Mouse (Mus musculus): ENCODE measurements around the gene Ptpn11. TPM values are rescaled to one million over a fixed set of nuclear protein-coding genes. Genes with fewer than 3 reads are reported as not detected.
A peak's percentile ranks its signal among the peaks of the same experiment; 100 is the strongest.
"Not testable (repeated sequence)": the region's sequence is repeated elsewhere in the genome, so short reads cannot be mapped to it uniquely, and the experiment has no call there.

Gene Ptpn11
- polyA plus RNA-seq, 1 experiment from 2014 or later: 25.8 TPM

DNA sequence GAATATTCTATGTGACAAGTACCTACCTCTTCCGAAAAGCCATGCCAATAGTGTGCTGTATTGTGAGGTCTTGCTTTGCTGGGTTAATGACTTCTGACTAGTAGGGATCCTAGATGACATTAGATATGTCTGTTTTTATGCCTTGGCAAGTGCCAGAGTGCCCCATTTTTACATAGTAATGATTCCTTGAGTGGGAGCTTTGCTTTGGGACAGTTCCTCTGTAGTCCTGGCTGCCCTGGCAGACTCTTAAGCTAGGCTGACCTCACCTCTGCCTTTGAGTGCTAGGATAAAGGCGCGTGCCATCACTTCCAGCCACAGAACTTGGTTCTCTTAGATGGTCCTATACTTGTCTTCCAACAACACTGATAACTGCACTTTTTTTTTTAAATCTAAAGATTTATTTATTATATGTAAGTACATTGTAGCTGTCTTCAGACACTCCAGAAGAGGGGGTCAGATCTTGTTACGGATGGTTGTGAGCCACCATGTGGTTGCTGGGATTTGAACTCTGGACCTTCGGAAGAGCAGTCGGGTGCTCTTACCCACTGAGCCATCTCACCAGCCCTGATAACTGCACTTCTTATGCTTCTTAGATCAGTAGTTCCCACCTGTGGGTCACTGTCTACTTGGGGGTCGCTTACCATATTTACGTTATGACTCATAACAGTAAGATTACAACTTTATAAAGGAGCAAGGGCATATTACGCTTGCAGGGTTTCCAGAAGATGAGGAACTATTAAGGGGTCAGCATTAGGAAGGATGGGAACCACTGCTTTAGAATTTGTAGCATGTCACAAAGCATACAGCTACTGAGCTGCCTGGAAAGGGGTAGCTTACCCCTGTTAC is 18.8 kb upstream of the Ptpn11 start:
- H3K9ac ChIP-seq: no peak overlapping the region
- no peaks in the 10 kb centered on the region for H3K9me3 ChIP-seq
- H3K36me3 ChIP-seq: peaks cover 78% of the 10 kb centered on the region
- H3K4me1 ChIP-seq: peaks cover 27% of the 10 kb centered on the region
- no peak for ATAC-seq (ENCODE audit: low FRiP score, low read depth)
- H3K27ac ChIP-seq: no peak overlapping the region
- no peak overlapping the region for H3K4me2 ChIP-seq (replicated peaks)
- H3K27me3 ChIP-seq: no peaks in the 10 kb centered on the region
- 92% methylated on average over 9 of the region's 9 CpGs for WGBS
- H3K4me3 ChIP-seq: no peak overlapping the region

DNA sequence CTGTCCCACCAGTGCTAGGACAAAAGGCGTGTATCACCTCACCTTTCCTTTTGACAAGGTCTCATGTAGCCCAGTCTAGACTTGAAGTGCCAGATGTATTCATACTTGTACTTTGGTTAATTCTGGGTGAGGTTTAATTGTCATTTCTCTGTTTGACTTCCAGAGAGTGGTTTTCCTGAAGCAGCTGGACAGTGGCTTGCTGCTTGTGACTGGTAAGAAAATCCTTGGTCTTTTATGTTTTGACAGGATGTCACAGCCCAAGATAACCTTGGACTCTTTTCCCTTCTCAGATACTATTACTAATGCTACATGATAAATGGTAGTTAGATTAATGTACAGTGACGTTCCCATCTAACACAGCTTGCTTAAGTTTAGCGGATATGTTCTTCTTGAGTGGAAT is 15.8 kb upstream of the Ptpn11 start:
- H3K4me3 ChIP-seq: 0 out of 2 replicates have a peak overlapping the region, but pooled peaks have one; percentile 98
- H3K27me3 ChIP-seq: no peaks in the 10 kb centered on the region
- no peak for ATAC-seq (ENCODE audit: low FRiP score, low read depth)
- H3K9me3 ChIP-seq: no peaks in the 10 kb centered on the region
- no peak overlapping the region for H3K27ac ChIP-seq
- WGBS: 87% methylated on average over 3 of the region's 3 CpGs
- H3K36me3 ChIP-seq: peaks cover 65% of the 10 kb centered on the region
- H3K4me1 ChIP-seq: peaks cover 27% of the 10 kb centered on the region
- peak overlapping the region; percentile 100; the same call in 1 of the 2 replicates for H3K9ac ChIP-seq
- H3K4me2 ChIP-seq (replicated peaks): 0 out of 2 replicates have a peak overlapping the region, but pooled peaks have one; percentile 73

DNA sequence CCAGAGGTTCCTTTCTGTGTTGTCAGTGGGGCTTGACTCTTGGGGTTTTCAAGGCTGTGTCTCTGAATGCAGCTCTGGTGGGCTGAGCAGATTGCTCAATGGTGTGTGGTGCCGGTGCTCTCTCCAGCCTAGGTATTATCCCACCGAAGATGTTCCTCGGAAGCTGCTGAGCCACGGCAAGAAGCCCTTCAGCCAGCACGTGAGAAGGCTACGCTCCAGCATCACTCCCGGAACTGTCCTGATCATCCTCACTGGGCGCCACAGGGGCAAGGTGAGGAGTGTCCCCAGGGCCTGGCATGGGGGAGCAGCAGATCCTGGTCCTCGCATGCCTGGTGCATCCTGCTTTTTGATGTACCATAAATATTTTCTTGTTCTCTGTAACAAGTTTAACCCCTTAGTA is 15.3 kb upstream of the Ptpn11 start:
- no peak for ATAC-seq (ENCODE audit: low FRiP score, low read depth)
- Histone ChIP-seq H3K4me2 (replicated peaks) (peak overlapping the region; percentile 73), H3K4me1 (peaks cover 27% of the 10 kb centered on the region), H3K9ac (peak overlapping the region; percentile 100), H3K36me3 (peaks cover 61% of the 10 kb centered on the region), H3K4me3 (peak overlapping the region; percentile 98), H3K27me3 (no peaks in the 10 kb centered on the region), H3K27ac (no peak overlapping the region), H3K9me3 (no peaks in the 10 kb centered on the region)
- WGBS: 85% methylated on average over 9 of the region's 9 CpGs

DNA sequence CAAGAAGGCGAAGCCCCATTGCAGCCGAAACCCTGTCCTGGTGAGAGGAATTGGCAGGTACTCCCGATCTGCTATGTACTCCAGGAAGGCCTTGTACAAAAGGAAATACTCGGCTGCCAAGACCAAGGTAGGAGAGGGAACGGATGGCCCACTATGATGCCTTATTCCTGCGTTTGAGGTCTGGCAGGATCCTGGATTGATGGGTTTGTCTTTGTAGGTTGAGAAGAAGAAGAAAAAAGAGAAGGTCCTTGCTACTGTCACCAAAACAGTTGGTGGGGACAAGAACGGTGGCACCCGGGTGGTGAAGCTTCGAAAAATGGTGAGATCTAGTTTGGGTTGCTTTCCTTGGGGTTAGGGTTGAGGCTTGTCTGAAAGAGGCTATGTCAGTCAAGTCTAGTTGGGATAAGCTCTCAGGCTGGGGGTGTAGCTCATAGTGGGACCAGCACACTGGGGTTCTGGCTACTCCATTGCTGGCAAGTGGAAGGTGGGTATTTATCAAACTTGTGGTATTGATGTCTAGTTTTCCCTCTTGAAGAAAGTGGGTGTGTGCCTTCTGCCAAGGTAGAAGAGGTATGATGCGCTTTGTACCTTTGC is 14.4 kb upstream of the Ptpn11 start:
- H3K27ac ChIP-seq; ATAC-seq (ENCODE audit: low FRiP score, low read depth); H3K9me3 ChIP-seq; H3K27me3 ChIP-seq: not testable (repeated sequence)
- Histone ChIP-seq H3K4me3 (peak overlapping the region; percentile 98), H3K4me2 (replicated peaks) (peak overlapping the region; percentile 73), H3K4me1 (peaks cover 27% of the 10 kb centered on the region), H3K9ac (peak overlapping the region; percentile 100), H3K36me3 (peaks cover 52% of the 10 kb centered on the region)
- WGBS: 72% methylated on average over 9 of the region's 10 CpGs

DNA sequence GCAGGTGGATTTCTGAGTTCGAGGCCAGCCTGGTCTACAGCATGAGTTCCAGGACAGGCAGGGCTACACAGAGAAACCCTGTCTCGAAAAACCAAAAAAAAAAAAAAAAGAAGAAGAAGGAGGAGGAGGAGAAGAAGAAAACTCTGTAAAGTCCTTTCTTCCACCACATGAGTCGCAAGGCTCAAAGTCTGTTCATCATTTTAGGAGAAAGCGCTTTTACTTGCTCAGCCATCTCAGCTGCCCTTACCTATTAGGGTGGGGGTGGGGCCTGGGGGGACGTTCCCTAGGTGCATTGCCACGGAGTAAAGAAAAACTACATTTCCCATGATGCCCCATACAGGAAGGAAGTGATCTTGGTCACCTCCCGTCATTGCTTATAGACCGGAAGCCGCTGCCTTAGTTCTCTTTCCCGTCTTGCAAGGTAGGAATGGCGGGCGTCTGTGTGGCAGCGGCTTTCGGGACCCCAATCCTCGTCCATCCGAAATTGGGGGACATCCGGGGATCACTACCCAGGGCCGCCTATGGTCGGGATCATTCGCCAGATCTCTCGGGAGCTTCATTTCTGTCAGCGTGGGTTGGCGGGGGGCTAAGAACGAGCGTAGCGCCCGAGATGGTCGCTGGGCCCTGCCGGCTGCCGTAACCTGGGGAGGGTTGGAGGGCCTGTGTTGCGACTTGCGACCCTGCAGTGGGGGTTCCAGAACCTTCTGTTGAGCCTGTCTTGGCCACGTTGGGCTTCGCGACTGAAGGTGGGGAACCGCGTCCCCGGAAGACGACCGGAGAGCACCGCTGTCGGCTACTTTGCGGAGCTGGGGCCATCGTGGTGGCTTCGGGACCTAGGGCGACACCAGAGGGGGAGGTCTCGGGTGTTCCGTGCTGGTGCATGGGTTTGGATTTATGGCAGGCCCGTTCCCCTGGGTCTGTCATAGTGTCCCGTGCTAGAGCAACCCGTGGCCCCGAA is 13.2 kb upstream of the Ptpn11 start, which contains the start of gene Rpl6:
TSS of gene Rpl6 (plus strand) at position 350 of the 958 bp plus-strand sequence.
- 2% methylated on average over 52 of the region's 52 CpGs for WGBS
- peaks cover 27% of the 10 kb centered on the region for H3K4me1 ChIP-seq
- peak within 1 kb of the TSS; percentile 78 for H3K27ac ChIP-seq
- peak; percentile 91 for ATAC-seq (ENCODE audit: low FRiP score, low read depth)
- peak within 1 kb of the TSS; percentile 98 for H3K4me3 ChIP-seq
- no peaks in the 10 kb centered on the region for H3K27me3 ChIP-seq
- peak within 1 kb of the TSS; percentile 73 for H3K4me2 ChIP-seq (replicated peaks)
- peak within 1 kb of the TSS; percentile 100 for H3K9ac ChIP-seq
- no peaks in the 10 kb centered on the region for H3K9me3 ChIP-seq
- peaks cover 40% of the 10 kb centered on the region for H3K36me3 ChIP-seq

DNA sequence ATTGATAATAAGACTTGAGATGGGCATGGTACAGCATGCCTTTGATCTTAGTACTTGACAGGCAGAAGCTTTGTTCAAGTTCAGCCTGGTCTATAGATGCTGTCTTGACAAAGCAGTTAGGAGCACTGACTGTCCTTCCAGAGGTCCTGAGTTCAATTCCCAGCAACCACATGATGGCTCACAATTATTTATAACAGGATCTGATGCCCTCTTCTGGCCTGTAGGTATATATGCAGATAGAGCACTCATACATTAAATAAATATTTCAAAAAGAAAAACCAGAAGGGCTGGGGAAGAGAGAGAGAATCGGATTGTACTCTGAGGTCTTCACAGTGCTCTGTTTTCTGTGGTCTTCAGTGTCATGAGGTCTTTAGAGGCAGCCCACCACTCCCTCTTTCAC is 11.3 kb upstream of the Ptpn11 start:
- H3K9ac ChIP-seq: no peak overlapping the region
- H3K36me3 ChIP-seq: peaks cover 20% of the 10 kb centered on the region
- no peak overlapping the region for H3K27ac ChIP-seq
- no peaks in the 10 kb centered on the region for H3K9me3 ChIP-seq
- H3K4me1 ChIP-seq: peaks cover 21% of the 10 kb centered on the region
- H3K4me3 ChIP-seq: no peak overlapping the region
- no peak overlapping the region for H3K4me2 ChIP-seq (replicated peaks)
- no peak for ATAC-seq (ENCODE audit: low FRiP score, low read depth)
- 87% methylated on average over 1 of the region's 1 CpGs for WGBS
- H3K27me3 ChIP-seq: no peaks in the 10 kb centered on the region

DNA sequence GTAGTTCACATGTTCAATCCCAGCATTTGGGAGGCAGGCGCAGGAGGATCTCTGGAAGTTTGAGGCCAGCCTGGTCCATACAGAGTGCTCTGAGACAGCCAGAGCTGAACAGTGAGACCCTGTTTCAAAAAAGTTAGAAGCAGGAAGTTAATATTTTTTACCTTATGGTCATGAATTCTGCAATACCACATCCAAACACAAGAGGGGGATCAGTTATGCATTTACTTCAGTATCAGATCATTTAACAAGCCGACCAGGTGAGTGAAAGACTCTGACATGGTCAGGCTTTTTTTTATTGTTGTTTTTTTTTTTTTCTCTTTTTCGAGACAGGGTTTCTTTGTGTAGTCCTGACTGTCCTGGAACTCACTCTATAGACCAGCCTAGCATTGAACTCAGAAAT is 10.5 kb upstream of the Ptpn11 start:
- Histone ChIP-seq H3K9ac (no peak overlapping the region), H3K4me3 (no peak overlapping the region), H3K9me3 (no peaks in the 10 kb centered on the region), H3K27me3 (no peaks in the 10 kb centered on the region), H3K27ac (no peak overlapping the region), H3K4me1 (peaks cover 14% of the 10 kb centered on the region), H3K4me2 (replicated peaks) (no peak overlapping the region), H3K36me3 (peaks cover 13% of the 10 kb centered on the region)
- no peak for ATAC-seq (ENCODE audit: low FRiP score, low read depth)
- WGBS: 48% methylated on average over 3 of the region's 3 CpGs

DNA sequence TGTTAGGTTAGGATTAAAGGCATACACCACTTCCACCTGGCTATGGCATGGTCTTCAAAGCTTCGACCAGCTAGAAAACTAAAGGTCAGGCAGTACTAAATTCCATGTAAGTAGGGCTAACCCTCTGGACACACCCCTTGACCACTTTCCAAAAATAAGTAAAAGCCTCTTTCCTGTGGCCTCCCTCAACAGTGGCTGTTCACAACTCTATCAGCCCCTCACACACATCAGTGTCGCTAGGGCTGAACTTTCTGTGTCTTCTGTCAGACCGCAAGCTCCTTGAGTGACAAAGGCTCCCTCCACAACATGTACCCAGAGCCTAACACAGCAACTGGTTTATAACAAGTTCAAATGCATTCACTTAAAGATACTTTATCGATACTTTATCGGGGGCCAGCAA is 7.2 kb upstream of the Ptpn11 start:
- H3K9ac ChIP-seq: no peak overlapping the region
- no peak overlapping the region for H3K4me2 ChIP-seq (replicated peaks)
- H3K36me3 ChIP-seq: no peaks in the 10 kb centered on the region
- H3K27ac ChIP-seq: no peak overlapping the region
- no peaks in the 10 kb centered on the region for H3K4me1 ChIP-seq
- no peak for ATAC-seq (ENCODE audit: low FRiP score, low read depth)
- no peak overlapping the region for H3K4me3 ChIP-seq
- WGBS: 77% methylated on average over 5 of the region's 5 CpGs
- no peaks in the 10 kb centered on the region for H3K27me3 ChIP-seq
- no peaks in the 10 kb centered on the region for H3K9me3 ChIP-seq

DNA sequence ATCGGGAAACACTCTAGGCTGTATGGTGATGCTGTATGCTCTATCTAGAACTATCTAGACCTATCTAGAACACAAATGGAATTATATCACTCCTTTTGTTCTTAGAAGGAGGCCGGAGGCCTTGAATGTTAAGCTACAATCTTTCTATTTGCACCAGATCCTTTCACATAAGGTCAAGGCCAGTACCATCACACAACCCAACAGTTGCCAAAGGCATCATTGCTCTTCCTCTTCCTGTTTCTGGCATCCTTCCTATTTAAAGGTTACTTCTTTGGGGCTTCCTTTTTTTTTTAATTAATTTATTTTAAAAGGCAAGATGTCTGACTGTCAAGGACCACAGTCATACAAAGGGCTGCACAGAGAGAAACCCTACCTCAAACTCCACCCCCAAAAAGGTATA is 6.1 kb upstream of the Ptpn11 start:
- H3K27me3 ChIP-seq: no peaks in the 10 kb centered on the region
- 77% methylated on average over 2 of the region's 2 CpGs for WGBS
- no peaks in the 10 kb centered on the region for H3K36me3 ChIP-seq
- H3K4me2 ChIP-seq (replicated peaks): no peak overlapping the region
- H3K4me3 ChIP-seq: no peak overlapping the region
- H3K9ac ChIP-seq: no peak overlapping the region
- ATAC-seq (ENCODE audit: low FRiP score, low read depth): no peak
- no peaks in the 10 kb centered on the region for H3K4me1 ChIP-seq
- no peaks in the 10 kb centered on the region for H3K9me3 ChIP-seq
- no peak overlapping the region for H3K27ac ChIP-seq

DNA sequence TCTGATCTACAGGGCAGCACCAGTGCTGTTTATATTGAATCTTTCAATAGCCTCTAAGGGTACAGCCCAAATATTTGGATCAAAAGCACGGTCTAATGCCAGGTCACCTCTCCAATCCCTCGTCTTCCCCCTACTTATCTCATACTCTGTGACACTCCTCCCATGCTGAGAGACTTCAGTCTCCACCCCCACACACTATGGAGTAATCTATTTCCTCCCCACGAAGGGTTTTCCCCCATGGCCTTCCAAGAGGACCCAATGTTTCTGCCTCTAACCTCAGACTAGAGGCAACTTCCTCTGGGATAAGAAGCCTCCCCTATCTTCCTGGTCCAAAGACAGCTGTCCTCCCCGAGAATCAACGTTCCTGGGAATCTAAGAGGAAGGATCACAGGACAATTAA is 5.6 kb upstream of the Ptpn11 start:
- Histone ChIP-seq H3K4me1 (no peaks in the 10 kb centered on the region), H3K27me3 (no peaks in the 10 kb centered on the region), H3K27ac (no peak overlapping the region), H3K36me3 (no peaks in the 10 kb centered on the region), H3K4me3 (no peak overlapping the region), H3K4me2 (replicated peaks) (no peak overlapping the region), H3K9ac (no peak overlapping the region), H3K9me3 (no peaks in the 10 kb centered on the region)
- 41% methylated on average over 5 of the region's 5 CpGs for WGBS
- no peak for ATAC-seq (ENCODE audit: low FRiP score, low read depth)

DNA sequence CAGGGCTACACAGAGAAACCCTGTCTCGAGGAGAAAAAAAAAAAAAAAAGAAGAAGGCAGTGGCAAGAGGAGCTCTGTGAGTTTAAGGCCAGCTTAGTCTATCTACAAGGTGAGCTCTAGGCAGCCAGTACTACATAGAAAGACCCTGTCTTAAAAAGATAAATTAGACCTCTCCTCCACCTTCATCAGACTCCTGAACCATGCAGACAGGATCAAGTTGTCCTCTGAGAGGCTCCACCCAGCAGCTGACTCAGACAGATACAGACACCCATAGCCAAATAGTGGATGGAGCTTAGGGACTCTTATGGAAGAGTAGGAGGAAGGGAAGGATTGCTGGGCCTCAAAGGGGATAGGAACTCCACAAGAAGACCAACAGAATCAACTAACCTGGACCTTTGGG is 3.0 kb upstream of the Ptpn11 start:
- H3K9me3 ChIP-seq: no peaks in the 10 kb centered on the region
- no peak overlapping the region for H3K9ac ChIP-seq
- peaks cover 11% of the 10 kb centered on the region for H3K4me1 ChIP-seq
- WGBS: 14% methylated on average over 1 of the region's 1 CpGs
- no peak for ATAC-seq (ENCODE audit: low FRiP score, low read depth)
- no peak overlapping the region for H3K4me3 ChIP-seq
- H3K27ac ChIP-seq: no peak overlapping the region
- H3K36me3 ChIP-seq: no peaks in the 10 kb centered on the region
- no peaks in the 10 kb centered on the region for H3K27me3 ChIP-seq
- H3K4me2 ChIP-seq (replicated peaks): no peak overlapping the region

DNA sequence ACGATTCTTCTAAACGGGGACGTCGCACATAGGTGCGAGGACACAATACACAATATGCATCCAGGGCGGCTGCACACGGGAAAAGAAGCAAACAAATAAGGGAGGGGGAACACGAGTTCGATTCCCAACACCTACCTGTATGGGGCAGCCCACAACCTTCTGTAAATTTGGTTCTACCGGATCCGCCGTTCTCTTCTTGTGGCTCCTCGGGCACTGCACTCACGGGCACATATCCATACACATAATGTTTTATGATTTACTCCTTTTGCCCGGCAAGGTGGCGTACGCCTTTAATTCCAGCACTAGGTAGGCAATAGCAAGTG is 348 bp upstream of the Ptpn11 start:
- no peaks in the 10 kb centered on the region for H3K9me3 ChIP-seq
- peak overlapping the region; percentile 97 for H3K9ac ChIP-seq
- peak overlapping the region; percentile 93 for H3K4me3 ChIP-seq
- H3K4me2 ChIP-seq (replicated peaks): peak overlapping the region; percentile 85
- H3K36me3 ChIP-seq: no peaks in the 10 kb centered on the region
- peaks cover 27% of the 10 kb centered on the region for H3K4me1 ChIP-seq
- WGBS: 8% methylated on average over 17 of the region's 17 CpGs
- peak overlapping the region; percentile 28; the same call in 1 of the 2 replicates for H3K27ac ChIP-seq
- H3K27me3 ChIP-seq: no peaks in the 10 kb centered on the region
- peak; percentile 39; the same call in 1 of the 2 replicates for ATAC-seq (ENCODE audit: low FRiP score, low read depth)

Measured in limb, embryonic 13.5 days (tissue).